Mouse (Mus musculus): ENCODE results near the gene Cd3eap.

The Cd3eap gene

DNA sequence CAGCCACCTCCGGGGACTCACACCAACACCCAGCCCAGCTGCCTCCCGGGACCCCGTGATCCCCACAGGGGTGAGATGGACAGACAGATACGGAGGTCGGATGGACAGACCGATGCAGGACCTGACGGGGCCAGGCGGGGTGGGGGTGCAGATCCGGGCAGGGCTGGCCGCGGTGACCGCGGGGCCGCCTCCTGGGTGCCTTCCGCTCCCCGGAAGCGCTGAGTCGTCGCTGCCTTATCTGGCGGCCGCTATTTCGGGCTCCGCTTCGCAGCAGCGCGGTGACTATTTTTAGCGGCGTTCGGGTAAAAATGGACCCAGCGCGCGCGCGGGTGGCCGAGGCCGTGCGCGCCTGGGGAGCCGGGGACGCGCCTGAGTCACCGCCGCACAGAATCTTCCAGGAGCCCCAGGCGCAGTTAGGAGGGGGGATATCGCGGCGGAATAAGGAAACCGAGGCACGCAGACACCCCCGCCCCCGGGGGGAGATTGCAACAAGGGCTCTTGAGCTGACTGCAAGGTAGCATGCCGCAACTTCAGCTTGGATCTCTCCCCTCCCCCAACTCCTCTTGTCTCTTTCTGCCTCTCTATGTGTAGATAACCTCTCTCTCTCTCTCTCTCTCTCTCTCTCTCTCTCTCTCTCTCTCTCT lies 26.5 kb downstream of the Cd3eap start:
- no peak for DNase-seq (ENCODE audit: low read depth, low spot score)

DNA sequence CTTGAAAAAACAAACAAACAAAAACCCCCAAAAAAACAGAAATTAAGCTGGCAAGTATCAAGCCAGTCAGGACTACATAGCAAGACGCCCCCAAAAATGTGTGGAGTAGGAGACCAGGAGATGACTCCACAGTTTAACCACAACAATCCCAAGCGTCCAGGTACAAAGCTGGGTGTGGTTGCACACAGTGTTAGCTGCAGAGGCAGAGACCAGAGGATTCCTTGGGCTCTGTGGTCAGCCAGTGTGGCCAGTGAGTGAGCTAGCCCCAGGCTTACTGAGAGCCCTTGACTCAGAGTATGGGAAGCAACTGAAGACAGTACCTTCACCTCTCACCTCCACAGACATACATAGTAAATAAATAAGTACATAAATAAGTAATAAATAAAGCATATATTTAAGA lies 27.4 kb downstream of the Cd3eap start:
- DNase-seq (ENCODE audit: low read depth, low spot score), result no peak

DNA sequence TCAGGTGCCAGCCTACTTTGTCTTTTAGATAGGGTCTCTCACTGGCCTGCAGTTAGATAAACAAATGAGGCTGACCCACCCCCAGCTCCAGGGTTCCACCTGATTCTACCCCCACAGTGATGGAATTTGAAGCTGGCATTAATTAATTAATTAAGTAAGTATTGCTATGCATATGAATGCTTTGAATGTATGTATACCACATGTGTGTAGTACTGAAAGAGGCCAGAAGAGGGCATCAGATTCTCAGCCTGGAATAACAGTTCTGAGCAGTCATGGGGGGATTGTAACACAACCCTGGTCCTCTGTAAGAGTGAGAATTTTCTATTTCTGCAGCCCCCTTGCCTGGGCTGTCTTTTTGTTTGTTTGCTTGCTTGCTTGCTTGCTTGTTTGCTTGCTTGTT lies 30.9 kb downstream of the Cd3eap start:
- DNase-seq (ENCODE audit: low read depth, low spot score), result no peak

GRCm38 (mm10) chr7:19327782-19328181 lies 31.5 kb downstream of the Cd3eap start:
- no peak for DNase-seq (ENCODE audit: low read depth, low spot score)

GRCm38 (mm10) chr7:19327128-19327527 lies 32.2 kb downstream of the Cd3eap start:
- DNase-seq (ENCODE audit: low read depth, low spot score), result peak; percentile 77

DNA sequence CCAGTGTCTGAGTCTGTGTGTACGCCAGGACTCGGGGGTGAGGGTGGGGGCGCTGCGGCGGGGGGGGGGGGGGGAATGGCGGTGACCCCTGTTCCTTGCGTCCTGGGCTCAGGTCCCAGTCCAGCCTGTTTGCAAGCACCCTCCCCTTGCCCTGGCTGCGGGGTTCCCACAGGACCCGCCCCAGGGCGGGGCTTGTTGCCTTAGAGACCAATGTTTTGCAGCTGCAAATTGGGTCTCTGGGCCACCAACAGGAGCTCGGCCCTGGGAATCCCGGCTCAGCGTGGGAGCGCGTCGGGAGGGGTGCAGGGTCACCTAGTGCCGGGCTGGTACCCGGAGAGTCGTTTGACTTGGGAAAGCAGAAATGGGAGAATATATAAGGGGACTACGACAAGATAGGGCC lies 32.9 kb downstream of the Cd3eap start:
- peak; percentile 64 for DNase-seq (ENCODE audit: low read depth, low spot score)

- DNase-seq (ENCODE audit: low read depth, low spot score), result no peak
Observed at GRCm38 (mm10) chr7:19325262-19326199, 33.8 kb downstream of the Cd3eap start.

- no peak for DNase-seq (ENCODE audit: low read depth, low spot score)
Observed at GRCm38 (mm10) chr7:19324221-19324620, 35.1 kb downstream of the Cd3eap start.

DNA sequence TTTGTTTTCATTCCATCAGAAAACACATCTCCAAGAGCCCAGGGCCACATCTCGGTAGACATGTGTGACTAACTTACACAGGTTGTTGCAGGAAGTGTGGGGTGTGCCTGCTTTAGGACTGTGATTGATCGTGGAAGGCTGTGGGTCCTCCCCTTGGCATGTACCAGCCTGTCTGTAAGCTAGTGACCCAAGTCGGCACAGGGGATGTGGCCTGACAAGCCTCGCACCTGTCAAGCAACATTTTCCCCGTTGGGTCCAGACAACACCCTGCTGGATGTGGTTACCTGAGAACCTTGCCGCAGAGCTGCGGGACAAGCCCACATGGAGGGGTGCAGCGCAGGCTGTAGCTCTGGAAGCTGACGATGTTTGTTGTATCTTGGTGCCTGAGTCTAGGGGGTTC lies 36.8 kb downstream of the Cd3eap start:
- no peak for DNase-seq (ENCODE audit: low read depth, low spot score)

DNA sequence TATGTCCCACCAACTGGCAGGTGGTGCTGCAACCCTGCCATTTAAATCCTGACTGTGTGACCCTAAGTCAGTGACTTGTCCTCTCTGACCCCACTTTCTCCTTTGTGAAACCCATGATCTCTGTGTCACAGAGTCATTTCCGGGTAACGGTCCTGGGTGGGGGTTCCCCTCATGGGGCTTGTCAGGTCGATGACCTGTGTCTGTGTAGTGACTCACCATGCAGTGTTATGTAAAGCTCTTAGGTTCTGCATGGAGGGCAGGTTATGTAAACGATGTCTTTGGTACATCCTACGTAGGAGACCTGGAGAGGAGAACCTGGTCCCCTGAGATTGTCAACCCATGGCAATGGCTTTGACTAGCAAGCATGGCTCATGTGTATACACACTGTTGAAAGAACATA lies 37.8 kb downstream of the Cd3eap start:
- no peak for DNase-seq (ENCODE audit: low read depth, low spot score)

DNA sequence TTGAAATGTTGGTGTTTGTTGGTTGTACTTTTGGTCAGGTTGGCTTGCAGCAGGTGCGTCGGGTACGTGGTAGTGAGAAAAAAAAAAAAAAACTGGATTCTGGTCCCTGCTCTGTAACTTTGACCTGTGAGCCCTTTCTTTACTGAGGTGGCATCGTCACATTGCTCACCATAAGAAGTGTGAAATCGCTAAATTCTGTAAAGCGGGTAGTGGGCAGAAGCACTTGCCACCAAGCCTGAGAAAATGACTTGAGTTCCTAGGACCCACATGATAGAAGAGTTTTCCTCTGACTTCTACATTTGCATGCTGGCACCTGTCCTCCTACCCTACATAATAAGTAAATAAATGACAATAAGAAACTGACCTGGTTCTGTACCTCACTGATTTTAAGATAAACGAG lies 38.6 kb downstream of the Cd3eap start:
- DNase-seq (ENCODE audit: low read depth, low spot score), result no peak

DNA sequence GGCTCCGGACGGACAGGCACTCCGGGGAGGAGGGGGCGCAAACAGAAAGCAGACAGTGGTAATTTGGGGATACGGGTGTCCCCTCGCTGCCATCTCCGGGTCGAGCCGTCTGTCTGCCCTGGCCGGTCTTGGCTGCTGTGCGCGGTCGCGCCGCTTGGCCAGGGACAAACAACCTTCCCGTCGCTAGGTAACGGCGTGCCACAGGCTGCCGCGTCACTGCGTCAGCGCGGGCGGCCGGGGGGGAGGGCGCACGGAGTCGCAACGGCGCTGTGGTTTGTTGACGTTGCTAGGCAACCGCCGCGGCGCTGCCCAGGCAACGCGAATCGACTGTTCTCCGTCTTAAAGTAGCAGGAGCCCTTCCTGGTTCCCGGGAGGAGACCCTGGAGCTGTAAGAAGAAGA lies 39.4 kb downstream of the Cd3eap start:
- peak; percentile 53 for DNase-seq (ENCODE audit: low read depth, low spot score)

DNA sequence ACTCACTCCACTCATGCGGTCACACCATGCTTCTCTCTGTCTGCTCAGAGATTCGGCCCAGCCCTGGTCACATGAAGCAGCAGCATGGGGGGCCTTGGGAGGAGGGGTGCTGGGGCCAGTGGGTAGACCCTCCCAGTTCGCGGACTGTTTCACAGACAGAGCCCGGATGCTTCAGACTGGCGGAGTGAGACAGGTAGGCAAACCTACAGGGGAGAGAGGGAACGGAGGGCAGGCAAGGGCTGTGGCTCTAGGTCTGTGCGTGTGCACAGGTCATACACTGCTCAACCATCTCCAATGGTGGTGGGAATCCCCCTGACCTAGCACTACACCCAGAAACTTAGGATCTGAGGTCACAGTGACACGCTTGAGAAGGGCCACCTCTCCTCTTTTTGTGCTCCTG lies 39.8 kb downstream of the Cd3eap start:
- no peak for DNase-seq (ENCODE audit: low read depth, low spot score)

DNA sequence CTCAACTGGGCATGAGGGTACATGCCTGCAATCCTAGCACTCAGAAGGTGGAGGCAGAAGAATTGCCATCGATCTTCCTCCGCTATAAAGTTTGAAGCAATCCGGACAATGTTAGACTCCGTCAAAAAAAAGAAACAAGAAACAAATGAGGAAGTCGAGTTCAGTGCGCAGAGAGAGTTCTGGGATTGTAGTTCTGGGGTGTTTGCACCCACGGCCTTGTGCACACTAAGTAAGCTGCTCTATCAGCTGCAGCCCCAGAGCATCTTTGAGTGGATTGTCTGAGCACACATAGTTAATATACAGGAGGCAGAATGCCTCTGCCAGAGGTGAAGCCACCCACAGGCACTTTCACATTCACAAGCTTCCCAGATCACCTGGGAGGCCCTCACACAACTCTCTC lies 40.6 kb downstream of the Cd3eap start:
- no peak for DNase-seq (ENCODE audit: low read depth, low spot score)

GRCm38 (mm10) chr7:19318201-19318600 lies 41.1 kb downstream of the Cd3eap start:
- no peak for DNase-seq (ENCODE audit: low read depth, low spot score)

DNA sequence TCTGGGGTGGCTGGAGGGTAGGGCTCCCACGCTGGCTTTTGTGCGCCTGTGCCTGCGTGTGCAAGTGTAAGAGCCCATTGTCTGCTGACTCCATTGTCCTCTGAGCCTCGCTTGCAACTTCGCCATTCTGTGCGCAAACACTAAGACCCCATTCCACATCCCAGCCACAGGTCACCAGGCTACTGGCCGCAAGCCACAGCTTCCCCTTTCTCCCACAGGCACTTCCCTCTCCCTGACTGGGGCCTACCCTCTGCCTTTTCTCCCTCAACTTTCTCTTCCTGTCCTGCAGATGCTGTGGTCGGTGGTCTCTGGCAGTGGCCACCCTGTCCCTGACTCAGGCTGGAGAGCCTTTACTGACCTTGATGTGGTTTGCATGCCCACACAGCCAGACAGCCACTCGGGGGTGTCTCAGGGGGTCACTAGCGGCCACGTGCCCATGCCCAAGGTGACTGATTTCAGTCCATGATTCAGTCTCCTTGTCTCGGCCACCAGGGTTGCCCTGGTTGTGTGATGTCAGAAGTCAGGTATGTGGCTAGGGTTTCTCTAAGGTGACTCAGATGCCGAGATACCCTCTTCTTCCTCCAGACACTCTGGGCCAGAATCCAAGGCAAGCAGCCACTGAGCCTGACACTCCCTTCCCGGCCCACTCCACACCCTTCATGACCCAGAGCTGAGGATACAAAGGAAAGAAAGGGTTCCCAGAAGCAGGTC lies 42.7 kb downstream of the Cd3eap start:
- no peak for DNase-seq (ENCODE audit: low read depth, low spot score)

DNA sequence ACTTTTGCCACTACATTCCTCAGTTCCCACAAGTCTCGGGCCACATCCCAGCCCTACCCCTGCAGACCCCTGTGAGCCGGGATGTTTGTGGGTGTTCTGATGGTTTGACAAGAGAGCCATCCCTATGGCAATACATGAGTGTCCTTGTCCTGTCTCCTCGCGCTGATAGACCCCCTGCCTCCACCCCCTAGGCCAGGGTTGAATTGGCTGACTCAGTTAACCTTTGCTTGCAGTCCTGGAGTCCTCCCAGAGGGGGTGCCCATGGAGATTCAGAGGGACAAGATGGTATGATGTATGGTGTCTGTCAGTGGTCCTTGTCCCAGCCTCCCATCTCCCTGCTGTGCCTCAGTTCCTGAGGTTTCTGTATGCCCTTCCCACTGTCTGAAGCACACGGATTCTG lies 45.2 kb downstream of the Cd3eap start:
- no peak for DNase-seq (ENCODE audit: low read depth, low spot score)

DNA sequence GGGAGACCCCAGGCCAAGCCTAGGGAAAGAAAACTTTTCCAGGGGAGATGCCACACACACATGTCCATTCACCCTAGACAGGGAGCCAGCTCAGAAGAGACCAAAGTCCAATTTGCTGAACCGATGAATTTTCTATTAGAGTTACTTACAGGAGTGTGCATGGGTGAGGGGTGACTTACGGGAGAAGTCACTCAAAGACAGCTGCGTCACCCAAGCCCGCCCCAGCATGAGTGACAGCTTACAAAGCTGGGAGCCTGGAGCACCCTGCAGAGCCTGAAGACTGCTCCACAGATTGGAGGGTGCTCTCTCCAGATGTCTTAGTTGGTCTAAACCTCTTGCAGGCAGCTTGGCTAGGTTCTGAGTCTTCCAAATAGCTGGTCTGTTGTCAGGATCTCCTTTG lies 47.3 kb downstream of the Cd3eap start:
- no peak for DNase-seq (ENCODE audit: low read depth, low spot score)

- peak; percentile 80 for DNase-seq (ENCODE audit: low read depth, low spot score)
Observed at GRCm38 (mm10) chr7:19309884-19310641, 49.2 kb downstream of the Cd3eap start, which contains the start of gene Fosb. Gene Fosb, minus strand, starts transcription at chr7:19310051.

DNA sequence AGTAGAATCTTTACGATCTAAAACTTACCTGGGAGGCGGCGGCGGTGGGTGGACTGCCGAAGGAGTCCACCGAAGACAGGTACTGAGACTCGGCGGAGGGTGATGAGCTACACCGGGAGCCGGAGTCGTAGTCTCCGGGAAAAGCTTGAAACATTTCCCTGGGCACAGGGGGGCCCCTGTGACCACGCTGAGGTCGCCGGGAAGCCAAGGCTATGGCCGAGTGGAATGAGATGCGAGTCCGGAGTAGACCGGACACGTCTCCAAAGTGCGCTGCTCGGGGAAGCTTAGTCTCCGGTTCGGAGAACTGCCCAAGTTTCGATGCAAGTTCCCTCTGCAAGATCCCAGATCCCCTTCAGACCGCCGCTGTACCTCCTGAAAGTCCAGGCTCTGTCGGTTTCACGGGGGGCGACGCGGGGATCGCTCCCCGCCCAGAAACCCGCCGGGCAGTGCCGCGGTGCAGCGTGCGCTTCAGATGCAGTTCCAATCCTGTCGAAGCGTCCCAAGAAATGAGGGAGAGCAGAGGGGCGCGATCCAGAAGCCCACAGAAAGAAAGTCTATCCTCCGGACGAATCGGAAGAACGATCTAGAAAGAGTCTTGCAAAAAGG lies 49.9 kb downstream of the Cd3eap start:
- no peak for DNase-seq (ENCODE audit: low read depth, low spot score)
